Mouse (Mus musculus) embryo, embryonic 11 days (tissue): ENCODE data around the gene B3gnt3.

Experiments used
- DNase-seq: peaks from one replicate; pipeline ENCODE4 v3.0.0-alpha.2; 2015

Gene B3gnt3

DNA sequence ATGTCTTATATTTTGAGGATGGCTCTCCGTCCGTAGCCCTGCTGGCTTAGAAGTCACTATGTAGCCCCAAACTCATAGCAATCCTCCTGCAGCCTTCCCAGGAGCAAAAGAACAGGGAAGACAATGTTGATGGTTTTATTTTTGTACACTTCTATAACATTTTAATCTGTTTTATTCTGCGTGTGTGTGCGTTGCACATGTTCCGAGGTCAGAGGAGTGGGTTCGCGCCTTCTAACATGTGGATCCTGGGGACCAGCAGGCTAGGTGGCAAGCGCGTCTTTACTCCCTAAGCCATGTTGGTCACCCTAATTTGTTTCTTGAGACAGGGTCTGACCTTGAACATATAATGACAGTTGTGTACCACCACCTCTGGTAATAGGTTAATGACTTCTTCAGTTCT lies 24.8 kb downstream of the B3gnt3 start:
- no peak for DNase-seq

DNA sequence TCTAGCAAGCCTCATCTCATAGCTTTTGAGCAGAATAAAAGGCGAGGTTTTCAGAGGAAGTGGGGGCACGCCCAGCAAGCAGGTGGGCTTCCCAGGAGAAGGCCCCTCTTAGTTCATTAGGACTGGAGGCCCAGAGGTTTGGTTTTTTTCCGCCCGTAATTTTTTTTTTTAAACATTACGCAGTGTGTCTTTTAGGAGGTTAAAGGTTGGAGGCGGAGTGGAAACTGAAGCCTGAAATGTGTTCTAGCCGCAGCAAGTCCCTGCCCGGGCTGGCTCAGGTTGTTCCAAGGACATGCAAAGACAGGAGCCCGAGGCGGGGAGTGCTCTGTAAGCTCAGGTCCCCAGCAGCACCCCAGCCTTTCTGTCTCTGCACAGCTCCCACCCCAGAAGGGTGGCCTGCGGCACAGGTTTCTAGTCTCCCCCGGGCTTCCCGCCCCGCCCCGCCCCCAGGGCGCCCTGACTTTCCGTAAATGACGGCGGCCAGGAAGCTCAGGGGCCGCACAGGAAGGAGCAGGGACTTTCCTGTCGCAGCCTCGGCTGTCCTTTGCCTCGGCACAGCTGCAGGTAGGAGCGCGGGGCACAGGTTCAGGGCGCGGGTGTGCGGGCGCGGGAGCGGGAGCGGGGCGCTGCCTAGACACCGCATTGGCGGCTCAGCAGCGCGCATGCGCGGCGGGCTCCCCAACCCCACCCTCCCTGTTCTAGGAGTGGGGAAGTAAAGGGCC lies 25.4 kb downstream of the B3gnt3 start, which contains the start of gene Jak3:
Jak3 (plus strand) TSS at position 277 of the 722 bp plus-strand sequence.
- DNase-seq: peak; percentile 64

DNA sequence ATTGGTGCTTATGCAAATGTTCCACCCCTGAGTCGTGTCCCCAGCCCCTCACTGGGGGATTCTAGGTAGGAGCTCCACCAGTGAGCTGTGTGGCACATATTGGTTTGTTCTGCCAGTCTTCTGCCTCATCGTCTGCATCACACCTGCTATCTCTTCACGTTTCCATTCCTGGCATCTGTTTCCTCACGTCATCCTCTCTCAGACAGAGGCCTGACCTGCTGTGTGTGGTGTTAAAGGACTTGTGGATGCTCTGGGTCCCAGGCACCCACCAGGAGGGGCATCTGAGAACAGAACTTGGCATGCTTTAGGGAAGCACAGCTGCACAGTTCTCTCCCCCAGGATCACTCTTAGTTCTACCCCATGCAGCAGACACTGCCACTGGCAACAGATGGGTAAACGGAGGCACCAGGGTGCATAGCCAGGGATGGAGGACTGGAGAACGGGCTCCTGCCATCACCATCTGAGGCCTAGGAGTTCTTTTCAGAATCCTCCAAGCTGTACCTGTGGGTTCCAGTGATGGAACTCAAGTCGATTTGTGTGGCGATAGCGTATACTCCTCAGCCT lies 26.1 kb downstream of the B3gnt3 start:
- no peak for DNase-seq

DNA sequence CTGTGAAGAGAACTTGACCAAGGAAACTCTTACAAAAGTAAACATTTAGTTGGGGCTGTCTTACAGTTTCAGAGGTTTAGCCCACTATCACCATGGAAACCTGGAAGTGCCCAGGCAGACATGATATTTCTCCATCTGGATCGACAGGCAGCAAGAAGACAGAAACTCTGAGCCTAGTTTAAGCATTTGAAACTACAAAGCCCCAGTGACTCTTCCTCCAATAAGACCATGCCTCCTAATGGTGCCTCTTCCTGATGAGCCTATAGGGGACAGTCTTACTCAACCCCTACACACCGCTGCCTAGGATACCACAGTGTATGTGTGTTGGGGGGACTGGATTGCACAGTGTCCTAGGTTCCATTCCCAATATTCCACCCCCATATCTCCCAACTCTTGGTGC lies 27.5 kb downstream of the B3gnt3 start:
- no peak for DNase-seq

DNA sequence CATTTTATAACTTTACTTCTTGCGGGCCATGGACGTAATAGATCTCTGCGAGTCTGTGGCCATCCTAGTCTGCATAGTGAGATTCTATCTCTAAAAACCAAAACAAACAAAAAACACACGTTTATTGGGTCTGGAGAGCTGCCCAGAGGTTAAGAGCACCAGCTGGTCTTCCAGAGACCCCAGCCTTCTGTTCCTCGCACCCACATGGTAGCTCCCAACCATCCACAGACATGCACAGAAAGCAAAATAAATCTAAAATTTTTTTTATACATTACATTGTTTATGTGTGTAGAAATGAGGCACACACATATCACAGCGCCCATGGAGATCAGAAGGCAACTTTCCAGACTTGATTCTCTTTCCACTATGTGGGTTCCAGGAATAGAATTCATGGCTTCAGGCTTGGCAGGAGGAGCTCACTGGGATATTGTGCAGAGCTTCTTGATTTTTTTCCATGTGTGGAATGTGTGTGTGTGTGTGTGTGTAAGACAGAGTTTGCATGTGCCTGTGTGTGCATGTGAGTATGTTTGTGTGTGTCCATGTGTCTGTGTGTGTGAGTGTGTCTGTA lies 29.3 kb downstream of the B3gnt3 start:
- no peak for DNase-seq

DNA sequence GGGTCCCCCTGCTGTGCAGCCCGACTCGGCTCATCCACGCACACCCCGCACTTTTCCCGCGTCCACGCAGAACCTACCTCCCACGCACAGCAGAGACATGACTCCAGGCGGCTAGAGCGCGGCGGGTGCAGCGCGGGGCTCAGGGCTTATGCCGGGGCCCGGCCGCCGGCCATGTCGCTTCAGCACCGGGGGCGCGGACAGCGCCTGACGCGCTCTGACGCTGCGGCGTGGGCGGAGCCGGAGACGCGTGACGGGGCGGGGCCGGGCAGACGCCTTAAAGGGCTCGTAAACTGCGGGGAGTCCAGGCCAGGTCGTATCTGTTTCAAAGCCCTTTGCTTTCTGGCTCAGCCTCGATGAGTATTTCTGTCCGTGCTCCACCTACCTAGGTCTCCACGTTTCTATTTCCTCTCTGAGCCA lies 30.0 kb downstream of the B3gnt3 start, which contains the start of gene Unc13a:
Unc13a (minus strand) TSS at position 209 of the 417 bp plus-strand sequence.
- DNase-seq: peak; percentile 94

DNA sequence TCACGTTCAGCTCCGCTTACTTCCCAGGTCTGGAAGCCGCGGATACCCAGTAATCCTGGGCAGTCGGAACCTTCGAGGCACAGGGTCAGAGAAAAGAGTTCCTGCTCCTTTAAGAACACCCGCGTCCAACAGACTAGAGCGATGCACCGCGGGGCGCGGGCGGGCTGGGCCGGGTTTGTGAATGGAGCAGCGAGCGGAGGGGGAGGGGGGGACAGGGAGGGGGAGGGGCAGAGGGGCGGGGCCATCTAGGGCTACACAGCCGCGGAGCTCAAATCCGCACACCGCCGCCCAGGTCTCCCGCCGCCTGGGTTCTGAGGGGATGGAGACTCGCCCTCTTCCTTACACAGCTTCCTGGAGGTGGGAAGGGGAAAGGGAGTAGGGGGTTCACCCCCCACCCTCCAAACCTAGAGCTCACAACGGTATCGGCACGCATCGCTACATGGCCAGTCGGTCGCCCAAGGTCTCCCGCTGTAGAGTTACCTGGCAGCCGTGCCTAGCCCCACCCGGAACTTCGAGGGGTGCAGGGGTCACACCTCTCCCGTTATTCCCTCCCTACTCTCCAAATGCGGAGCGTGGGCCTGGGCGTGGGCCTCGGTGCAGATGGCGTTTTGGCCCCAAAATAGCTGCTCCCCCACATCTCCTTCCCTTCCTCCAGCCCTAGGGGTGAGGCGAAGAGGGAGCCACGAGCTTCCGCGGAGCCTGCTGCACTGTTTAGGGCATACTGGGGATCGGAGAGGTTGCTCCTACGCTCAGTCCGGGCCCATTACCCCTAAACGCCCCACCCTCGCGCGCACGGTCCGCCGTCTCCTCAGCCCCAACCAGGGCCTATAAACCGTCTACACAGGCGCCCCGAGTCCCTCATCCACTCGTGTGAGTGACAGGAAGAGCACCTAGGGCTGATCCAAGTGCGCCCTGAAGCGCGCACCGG lies 30.7 kb downstream of the B3gnt3 start:
- peak; percentile 90 for DNase-seq

DNA sequence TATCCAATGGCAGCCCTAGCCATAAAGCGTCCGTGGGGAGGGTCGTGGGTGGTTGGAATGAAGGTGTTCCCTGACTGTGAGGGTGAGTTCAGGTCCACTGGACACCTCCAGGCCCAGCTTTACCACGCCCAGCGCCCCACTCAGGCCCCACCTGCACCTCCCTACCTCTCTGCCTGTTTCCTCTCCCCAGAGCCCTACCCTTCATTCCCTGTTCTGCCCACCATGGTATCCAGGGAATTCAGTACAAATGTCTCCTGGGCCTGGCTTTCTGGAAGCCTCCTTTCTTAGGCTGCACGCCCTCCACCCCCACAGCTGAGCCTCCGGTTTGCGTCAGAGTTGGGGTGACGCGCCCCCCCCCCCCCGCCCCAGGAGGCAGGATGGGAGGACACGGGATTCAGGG lies 31.4 kb downstream of the B3gnt3 start:
- no peak for DNase-seq

DNA sequence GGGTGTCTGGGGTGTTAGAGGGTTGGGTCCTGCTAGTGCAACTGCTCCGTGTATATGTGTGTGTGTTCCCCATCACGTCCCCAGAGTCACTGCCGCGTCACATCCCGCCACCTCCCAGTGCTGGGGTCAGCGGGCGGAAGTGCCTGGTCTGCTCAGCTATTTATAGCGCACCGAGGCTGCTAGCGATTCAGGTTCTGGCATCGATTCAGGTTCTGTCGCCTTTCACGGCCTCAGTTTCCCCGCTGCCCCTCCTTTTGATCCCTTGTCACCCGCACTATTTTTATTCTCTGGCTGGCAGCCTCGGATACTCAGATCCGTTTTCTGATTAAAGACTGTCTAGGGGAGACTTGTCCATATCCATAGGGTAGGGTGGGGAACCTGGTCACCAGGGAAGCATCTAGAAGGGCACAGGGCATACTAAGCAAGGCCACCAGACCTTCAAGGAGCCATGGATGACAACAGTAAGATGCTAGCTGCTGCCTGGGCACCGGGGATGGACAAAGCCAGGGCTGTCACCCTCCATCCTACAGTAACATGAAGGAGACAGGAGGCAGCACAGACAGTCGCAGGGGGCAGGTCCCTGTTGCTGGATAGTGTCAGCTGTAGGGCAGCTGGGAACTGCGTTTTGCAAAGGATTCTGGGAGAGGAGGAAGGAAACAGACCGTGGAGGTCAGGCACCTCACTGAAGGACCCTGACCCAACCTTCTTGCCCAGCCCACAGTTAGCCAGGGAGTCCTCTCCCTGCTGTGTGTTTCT lies 33.2 kb downstream of the B3gnt3 start:
- DNase-seq: peak; percentile 58

DNA sequence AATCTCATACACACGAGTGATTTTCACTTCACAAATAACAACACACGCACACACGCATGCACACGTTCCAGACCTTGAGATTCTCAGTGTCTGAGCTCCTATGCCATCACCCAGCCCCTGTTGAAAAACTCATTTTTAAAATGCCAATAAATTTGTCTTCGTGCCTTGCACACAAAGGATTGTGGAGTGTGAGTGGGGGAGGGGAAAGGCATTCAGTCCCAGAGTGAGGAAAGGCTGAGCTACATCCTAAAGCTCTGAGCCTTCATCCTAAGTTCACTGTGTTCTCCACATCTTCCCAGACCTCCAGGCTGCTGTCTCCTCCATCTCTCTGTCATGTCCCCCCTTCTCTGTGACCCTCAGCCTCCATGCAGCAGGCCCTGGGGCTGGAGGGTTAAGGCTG lies 34.3 kb downstream of the B3gnt3 start:
- DNase-seq: no peak

DNA sequence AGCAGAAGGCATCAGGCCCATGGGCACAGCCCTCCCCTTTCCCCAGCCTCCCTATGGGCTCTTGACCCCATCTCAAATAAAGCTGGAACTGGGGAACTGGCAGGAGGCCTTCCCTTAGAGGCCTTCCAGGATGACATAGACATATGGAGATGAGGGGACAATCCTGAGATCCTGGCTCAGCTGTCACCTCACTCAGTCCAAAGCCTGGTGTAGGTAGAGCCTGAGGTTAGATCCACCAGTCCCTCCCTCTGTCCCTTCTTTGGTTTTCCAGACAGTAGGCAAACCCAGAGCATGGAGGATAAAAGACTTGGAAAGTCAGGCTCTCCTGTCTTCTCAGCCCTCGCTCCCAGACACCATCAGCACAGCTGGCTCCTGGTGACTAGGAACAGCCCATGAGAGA lies 34.7 kb downstream of the B3gnt3 start:
- DNase-seq: no peak

DNA sequence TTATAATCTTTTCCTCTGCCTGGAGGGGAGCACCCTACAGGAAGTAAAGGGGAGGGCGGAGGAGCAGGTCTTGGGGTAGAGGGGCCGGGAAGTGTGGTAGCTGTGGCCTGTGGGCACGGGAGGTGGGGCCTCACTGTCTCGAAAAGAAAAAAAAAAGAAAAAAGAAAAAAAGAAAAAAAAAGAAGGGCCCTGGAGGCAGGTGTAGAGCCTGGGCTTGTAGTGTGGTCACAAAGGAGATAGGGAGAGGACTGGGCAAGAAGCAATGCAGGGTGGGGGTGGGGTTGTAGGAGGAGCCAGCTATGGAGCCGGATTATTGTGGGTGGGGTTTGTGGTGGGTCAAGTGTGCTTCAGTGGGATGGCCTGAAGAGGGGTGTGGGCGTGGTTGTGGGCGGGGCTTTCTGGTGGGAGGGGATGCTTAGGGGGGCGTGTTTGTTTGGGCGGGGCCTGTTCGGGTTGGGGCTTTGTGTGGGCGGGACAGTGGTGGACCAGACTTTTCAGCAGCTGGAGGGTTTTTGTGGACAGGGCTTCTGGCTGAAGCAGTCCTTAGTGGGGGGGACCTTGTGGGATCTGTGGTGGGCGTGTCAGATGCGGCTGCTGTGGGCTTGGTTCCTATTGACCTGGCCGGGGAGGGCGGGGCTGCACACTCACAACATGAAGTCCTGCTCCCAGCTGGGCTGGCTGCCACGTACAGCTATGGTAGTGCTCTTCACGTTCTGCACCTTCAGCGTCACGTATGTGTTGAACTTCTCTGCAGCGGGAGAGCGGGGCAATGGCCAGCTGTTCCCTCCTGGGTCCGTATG lies 36.1 kb downstream of the B3gnt3 start:
- peak; percentile 83 for DNase-seq

DNA sequence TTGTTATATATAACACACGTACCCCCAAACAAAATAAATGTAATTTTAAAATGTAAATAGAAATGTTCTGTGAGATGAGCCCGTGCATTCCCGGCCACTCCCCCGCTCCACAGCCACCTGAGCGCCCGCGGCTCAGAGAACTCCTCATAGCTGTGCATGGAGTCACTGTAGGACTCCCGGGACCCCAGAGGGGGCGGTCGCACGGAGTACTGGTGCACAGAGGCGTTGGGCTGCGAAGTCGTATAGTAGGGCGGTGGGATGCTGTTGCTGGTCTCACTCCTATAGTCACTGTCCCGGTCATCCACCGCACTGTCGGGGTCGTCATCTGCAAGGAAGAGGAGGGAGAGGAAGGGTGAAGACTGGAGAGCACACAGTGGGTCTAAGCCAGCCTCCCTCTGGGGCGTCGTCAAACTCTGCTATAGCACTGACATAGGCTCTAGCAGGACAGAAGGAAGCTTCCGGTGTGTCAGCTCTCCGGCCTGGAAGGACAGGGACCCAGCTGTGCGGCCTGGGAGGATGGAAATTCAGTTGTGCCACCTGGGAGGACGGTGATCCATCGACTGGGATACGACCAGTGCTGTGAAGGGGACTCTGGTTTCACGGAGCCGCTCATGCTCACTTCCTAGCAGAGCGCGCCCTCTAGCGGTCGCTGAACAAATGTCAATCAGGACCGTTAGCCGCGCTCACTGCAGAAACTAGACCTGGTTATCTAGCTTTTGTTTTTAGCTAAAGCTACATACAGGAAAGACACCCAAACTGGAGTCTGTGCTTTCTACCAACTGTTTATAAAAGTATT lies 41.1 kb downstream of the B3gnt3 start:
- DNase-seq: peak; percentile 91

DNA sequence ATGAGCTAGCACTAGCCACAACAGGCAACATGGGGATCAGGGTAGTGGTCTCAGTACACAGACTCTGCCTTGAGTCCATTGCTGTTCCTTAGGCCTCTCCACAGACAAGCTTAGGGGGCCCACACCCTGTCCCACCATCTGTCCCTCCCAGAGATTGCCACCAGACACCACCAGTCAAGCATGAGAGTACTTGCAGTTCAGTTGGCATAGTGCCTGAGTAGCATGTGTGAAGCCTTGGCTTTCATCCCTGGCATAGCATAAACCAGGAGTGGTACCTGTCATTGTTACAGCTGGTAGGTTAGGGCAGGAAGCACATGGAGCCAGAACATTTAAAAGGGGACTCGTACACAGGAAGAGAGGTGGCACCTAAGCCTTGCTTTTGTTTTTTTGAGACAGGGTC lies 41.8 kb downstream of the B3gnt3 start:
- no peak for DNase-seq

DNA sequence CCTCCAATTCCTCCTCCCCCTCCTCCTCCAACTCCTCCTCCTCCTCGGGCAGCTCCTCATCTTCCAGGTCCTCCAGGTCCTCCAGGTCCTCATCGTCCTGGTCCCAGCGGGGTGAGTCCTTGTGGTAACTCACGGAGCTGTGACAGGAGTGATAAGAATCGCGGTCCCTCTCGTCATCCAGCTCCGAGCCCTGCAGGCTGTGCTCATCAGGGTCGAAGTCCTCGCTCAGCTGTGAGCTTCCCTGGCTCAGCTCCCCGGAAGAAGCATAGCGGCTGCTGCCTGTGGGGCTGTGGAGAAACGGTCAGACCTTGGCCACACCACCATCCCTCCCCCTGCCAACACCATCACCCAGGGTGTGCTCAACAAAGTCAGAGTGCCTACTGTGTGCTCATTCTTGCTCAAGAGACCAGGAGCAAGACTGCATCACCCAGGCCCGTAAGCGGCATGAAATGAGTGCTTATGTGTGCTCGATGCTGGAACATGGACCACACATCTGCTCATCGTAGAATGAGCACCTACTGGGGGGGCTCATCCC lies 43.0 kb downstream of the B3gnt3 start:
- no peak for DNase-seq

DNA sequence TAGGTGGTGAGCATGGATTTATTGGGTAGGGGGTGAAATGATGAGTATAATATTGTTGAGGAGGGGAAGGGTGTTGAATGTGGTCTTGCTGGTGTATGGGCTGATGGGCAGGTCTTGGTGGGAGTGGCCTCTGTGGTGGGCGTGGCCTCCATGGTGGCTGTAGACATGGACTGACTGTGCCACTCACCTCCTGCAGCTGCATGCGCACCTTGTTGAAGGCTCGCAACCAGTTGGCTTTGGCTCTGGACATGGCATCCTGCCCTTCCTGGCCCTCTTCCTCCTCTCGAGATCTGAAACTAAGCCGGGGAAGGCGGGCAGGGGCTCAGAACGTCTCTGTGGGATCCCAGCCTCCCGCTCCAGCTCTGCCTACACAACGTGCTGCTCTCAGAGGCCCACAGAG lies 43.8 kb downstream of the B3gnt3 start:
- no peak for DNase-seq

DNA sequence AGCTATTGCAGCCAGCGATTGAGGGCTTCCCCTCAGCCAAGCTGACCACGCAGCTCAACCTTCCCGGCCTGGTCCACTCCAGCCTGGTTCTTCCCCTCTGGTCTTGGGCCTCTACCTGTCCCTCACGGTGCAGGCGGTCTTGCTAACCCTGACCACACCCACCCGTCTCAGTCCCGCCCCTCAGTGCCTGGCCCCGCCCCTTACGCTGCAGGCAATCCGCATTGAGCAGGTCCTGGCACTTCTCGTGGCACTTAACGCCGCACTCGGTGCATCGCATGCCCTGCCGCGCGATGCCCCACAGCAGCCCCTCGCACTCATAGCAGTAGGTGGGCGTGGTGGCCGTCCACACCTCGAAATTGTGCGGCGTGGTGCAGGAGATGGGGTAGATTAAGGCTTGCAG lies 47.0 kb downstream of the B3gnt3 start:
- DNase-seq: peak; percentile 43

DNA sequence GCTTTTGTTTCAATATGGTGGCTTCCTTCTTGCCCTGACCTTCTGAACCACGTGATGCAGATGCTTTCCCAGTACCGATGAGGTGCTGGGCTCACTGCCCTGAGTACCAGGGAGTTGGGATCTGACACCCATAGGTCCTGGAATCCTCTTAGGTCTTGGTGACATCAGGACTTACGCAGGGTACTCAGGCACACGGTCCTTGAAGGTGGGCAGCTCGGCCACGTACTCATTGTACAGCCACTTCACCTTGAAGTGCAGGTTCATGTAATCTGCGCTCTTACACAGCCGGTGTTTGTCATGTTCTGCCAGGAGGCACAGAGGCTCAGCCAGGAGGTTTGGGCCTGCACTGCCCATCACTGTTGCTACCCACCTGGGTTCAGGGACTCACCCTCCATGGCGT lies 56.1 kb downstream of the B3gnt3 start:
- no peak for DNase-seq
